Mouse (Mus musculus): ENCODE measurements around the gene Dnhd1.
"Not testable (repeated sequence)": the region's sequence is repeated elsewhere in the genome, so short reads cannot be mapped to it uniquely, and the experiment has no call there.

The Dnhd1 gene

DNA sequence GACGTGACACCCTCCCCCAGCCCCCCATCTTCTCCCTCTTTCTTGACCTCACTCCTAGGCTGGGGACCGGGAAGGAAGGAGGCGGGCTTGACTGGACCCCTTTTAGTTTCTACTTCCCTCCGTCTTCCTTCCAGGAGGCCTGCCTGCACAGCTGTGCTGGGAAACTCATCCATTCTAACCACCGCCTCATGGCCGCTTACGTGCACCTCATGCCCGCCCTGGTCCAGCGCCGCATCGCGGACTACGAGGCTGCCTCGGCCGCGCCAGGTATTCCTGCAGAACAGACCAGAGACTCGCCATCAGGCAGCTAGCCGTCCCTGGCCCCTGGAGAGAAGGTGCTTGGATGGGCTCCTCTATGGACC is 9.8 kb upstream of the Dnhd1 start:
- DNase-seq = no peak

GRCm38 (mm10) chr7:105641936-105642335 is 8.7 kb upstream of the Dnhd1 start:
- no peak for DNase-seq

GRCm38 (mm10) chr7:105685541-105686197 is 35.0 kb downstream of the Dnhd1 start:
- DNase-seq = no peak

GRCm38 (mm10) chr7:105690875-105691274 is 40.2 kb downstream of the Dnhd1 start:
- peak; percentile 29 for DNase-seq

GRCm38 (mm10) chr7:105703184-105703583 is 52.6 kb downstream of the Dnhd1 start:
- no peak for DNase-seq

DNA sequence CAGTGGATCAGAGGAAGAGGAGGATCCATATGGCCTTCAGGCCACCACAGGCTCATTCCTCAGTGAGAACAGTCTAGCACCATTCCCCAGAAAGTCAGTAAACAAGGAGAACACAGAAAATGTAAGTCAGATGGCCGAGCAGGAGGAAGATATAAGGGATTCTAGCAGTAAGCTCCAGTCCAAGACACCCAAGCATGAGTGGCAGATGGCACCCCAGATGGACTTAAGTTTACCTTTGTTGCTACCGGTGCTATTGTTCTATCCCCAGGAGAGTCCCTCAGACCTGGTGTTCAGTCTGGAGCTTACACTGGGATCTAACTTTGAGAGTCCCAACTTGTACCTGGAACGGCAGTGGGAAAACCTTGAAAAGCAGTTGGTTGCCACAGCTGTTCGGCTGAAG is 53.2 kb downstream of the Dnhd1 start:
- DNase-seq = no peak

DNA sequence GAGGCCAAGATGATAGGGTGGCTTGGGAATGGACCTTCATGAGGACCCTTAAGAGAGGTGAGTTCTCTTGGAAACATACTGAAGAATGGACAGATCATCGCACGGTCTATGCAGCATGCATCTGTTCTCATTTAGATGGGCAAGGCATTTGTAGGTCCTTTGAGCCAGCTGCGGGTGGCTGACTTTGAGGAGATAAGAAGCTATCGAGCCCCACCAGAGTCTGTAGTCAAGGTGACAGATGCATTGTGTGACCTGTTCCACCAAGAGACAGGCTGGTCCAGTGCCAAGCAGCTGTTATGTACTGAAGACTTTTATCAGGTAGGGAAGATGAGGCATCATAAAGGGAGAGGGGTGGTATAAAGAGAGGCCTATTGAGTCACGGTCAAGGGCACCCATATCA is 58.1 kb downstream of the Dnhd1 start:
- no peak for DNase-seq

DNA sequence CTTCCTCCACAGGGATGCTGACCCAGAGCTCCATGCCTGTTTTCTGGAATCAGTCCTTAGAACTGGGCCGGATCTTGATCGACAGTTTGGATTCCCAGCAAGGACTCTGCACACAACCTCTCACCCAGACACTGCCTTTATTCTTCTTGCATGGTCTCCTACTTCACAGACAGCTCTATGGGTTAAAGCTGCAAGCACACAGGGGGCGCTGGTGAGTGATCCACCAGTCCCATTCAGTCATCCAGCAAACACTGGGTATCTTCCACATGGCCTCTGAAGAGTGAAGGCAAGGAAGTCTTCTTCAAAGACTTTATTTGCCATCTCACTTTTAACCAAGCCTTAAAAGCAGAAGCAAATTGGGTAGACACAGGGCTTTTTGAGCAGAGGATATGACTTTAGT is 64.7 kb downstream of the Dnhd1 start:
- no peak for DNase-seq

DNA sequence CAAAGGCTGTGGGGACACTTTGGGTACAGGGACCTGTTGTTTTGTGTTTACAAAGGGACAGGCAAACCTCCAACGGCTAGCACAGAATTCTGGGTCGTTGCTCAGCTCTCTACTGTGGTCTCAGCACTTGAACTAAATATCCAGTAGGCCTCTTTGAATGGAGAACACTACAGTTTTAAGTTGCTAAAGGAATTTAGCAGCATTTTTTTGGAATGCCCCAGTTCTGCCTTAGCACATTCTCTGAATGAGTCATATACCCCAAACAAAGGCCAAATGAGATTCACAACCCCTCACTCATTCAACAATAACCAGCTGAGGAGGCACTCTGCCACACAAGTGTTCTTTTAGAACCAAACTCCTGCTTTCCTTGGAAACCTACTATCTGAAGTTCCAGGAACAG is 71.3 kb downstream of the Dnhd1 start:
- DNase-seq = no peak

DNA sequence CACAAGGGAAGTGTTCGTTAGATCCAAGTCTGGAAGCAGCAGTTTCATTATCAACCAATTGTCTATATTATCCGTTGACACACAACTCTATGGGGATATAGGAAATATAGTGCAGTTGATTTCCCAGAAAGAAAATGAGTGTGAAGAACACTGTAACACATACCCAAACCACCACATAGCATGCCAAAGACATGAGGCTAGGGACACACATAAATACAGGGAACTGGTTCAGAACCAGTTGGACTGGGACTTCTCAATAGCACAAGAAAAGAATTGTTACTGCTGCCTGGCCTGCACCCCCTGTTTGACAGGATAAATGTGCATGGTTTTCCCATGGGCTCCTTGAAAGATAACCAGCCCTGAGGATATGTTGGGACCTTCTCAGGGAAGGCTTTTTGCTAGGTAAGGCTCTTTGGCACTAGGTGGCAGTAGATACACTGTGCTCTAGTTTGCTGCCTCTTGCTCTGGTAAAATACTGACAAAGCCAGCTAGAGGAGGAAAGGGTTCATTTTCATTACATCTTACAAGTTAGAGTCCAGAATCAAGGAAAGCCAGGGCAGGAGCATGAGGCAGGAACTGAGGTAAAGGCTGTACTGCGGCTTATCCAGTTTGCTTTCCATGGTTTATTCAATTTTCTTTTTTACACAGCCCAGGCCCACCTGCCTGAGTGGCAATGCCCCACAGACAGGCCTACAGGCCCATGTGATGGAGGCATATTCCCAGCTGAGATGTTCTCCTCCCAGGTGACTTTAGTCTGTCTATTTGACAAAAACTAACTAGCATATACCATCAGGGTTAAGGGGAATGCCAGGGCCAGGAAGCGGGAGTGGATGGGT is 75.7 kb downstream of the Dnhd1 start:
- peak; percentile 86 for DNase-seq

DNA sequence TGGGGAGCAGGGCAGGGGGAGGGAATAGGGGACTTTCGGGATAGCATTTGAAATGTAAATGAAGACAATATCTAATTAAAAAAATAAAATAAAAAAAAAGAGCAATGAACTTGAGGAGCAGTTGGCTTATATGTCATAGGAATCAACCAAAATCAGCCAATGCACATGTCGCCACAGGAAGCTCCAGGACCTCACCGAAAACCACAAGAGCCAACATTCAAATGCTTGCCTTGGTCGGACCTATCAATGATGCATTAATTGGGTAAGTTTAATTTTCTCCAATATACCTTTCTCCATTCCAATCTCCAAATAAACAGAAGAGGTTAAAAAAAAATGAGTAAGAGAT is 76.3 kb downstream of the Dnhd1 start:
- no peak for DNase-seq

GRCm38 (mm10) chr7:105728701-105729428 is 78.2 kb downstream of the Dnhd1 start:
- DNase-seq = peak; percentile 62

DNA sequence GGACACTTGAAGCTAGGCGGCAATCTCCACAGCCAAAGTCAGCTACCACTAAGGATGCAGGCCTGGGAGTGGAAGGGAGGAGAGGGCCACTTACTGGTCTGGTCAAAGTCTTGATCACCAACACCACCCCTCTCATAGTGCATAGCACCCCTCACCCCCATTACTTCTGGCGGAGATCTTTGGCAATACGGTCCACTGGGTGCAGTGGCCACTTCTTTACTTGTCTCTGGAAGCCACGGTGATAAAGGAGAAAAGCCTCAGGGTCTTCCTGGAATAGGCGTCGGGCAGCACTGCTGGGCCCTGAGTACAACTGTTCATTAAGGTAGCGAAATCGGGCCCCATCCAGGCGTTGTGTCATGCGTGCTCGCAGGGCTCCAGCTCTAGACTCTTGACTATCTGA is 83.2 kb downstream of the Dnhd1 start:
- DNase-seq = no peak

DNA sequence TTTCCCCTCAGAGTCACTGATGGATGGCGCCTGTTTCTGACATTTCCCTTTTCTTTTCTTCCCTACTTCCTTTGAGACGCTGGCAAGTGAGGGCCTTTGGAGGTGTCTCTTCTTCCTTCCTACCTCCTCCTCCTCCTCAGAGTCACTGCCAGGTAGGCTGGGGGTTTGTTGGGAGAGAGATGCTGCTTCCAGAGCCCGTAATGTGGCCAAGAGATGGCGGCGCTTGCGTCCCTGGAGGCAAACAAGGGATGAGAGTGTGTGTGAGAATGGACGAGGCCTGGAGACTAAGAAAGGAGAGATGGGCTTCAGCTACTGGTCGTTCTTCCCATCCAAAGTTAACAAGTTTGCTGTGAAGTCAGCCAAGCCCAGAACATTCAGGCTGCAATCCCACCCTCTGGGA is 84.2 kb downstream of the Dnhd1 start:
- DNase-seq = no peak

- not testable (repeated sequence) for DNase-seq
These were observed 84.8 kb downstream of the Dnhd1 start for GRCm38 (mm10) chr7:105735464-105735863.

- DNase-seq = peak; percentile 96
These were observed 85.8 kb downstream of the Dnhd1 start, which contains the start of gene Ilk for GRCm38 (mm10) chr7:105736264-105736901. TSS of gene Ilk (plus strand) at chr7:105736592.

- DNase-seq = peak; percentile 52
These were observed 86.4 kb downstream of the Dnhd1 start, which contains the start of gene Rrp8 for GRCm38 (mm10) chr7:105736911-105737521. TSS of gene Rrp8 (minus strand) at chr7:105737385.

GRCm38 (mm10) chr7:105737648-105738047 is 87.0 kb downstream of the Dnhd1 start:
- DNase-seq = no peak

- DNase-seq = no peak
These were observed 87.7 kb downstream of the Dnhd1 start for GRCm38 (mm10) chr7:105738286-105738685.

GRCm38 (mm10) chr7:105738948-105739347 is 88.3 kb downstream of the Dnhd1 start:
- DNase-seq = peak; percentile 87

DNA sequence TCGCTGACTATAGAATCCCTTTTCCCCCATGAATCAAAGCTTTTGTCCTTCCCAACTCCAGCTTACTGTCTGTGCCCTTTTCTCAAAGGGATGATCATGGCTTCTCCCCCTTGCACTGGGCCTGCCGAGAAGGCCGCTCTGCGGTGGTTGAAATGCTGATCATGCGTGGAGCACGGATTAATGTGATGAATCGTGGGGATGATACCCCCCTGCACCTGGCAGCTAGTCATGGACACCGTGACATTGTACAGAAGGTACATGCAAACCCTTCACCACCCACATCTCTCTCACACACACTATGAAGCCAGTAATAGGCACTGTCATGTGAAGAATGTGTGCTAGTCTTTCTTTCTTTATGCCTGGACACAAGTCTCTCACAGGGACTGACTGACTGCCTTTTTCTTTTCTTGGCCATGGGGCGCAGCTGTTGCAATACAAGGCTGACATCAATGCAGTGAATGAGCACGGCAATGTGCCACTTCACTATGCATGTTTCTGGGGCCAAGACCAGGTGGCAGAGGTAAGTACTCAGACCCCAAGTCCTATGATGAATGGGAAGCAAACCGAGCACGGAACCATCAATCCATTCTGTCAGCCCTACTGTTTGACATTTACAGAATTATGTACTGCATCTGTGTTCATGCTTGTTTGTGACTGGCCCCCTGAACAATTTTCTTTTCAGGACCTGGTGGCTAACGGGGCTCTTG is 89.6 kb downstream of the Dnhd1 start:
- DNase-seq = no peak

DNA sequence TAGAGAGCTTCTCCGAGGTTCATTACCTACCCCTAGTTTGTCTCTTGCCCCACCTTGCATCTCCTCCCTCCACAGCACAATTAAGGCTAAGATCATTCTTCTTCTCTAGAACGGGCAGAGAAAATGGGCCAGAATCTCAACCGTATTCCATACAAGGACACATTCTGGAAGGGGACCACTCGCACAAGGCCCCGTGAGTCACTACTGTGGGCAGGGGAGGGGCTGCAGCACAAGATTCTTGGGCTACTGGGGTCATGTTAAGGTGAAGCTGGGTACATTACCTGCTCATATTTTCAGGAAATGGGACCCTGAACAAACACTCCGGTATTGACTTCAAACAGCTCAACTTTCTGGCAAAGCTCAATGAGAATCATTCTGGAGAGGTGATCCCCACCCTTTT is 90.2 kb downstream of the Dnhd1 start:
- peak; percentile 25 for DNase-seq

Data from lung, postnatal 36 days (tissue).